Mouse (Mus musculus) liver, embryonic 14.5 days (tissue): Measurements from ENCODE around the gene Pabpc4.

Experiments used
- CTCF ChIP-seq: IDR thresholded peaks from 2 replicates; pipeline ENCODE4 v1.5.1; 2016; ENCODE audit warnings: antibody characterized with exemption, low read depth, control low read depth
- EP300 ChIP-seq: IDR thresholded peaks from 2 replicates; pipeline ENCODE4 v1.6.1; 2016; ENCODE audit warnings: antibody characterized with exemption, low read depth

DNA sequence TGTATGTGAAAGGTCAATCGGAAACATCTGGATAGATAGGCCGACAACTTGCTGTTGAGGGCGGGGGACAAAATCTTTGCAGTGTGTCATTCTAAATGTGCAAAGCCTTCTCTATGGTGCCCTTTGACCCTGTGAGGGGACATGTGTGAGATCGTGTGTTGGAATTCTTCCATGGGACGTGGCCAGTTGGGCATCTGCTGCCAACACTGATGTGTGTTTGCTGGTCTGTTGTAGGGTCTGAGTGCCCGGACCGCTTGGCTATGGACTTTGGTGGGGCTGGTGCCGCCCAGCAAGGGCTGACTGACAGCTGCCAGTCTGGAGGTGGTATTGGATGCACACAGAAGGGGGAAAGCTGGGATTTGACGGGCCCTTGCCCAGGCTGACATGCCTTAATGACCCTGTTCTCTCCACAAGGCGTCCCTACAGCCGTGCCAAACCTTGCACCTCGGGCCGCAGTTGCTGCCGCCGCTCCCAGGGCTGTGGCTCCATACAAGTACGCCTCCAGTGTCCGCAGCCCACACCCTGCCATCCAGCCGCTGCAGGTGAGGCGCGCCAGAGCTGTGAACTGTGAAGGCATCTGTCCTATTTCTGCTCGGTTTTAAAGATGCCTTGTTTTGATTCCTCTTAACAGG lies 33.5 kb downstream of the Pabpc4 start:
- TF ChIP-seq CTCF: no peak
- TF ChIP-seq EP300: no peak
